Mouse (Mus musculus) lung, adult 18-20 months (tissue): Measurements from ENCODE around the gene Troap.

Source experiments
- DNase-seq, 2 experiments: peaks; one replicate each; pipeline ENCODE4 v3.0.0; 2022; ENCODE audit warnings: mixed read lengths in 2 of 2

Troap gene

GRCm38 (mm10) chr15:99074019-99074599 is at the start of gene Troap:
TSS of gene Troap (plus strand) at chr15:99074575.
- no peak for DNase-seq

GRCm38 (mm10) chr15:99024668-99025314 is 49.6 kb upstream of the Troap start:
- DNase-seq = peak; percentile 71 to 75

GRCm38 (mm10) chr15:99025414-99025813 is 49.0 kb upstream of the Troap start:
- DNase-seq = no peak

GRCm38 (mm10) chr15:99026259-99026658 is 48.1 kb upstream of the Troap start:
- DNase-seq = peak in 1 of 2 experiments; percentile 29

- no peak for DNase-seq
Measured at GRCm38 (mm10) chr15:99027116-99027515, 47.3 kb upstream of the Troap start.

GRCm38 (mm10) chr15:99028874-99029458 is 45.4 kb upstream of the Troap start:
- DNase-seq = no peak

- DNase-seq = peak; percentile 96 to 97
Measured at GRCm38 (mm10) chr15:99029619-99030584, 44.5 kb upstream of the Troap start, which contains the start of gene Tuba1c. TSS of gene Tuba1c (plus strand) at chr15:99029891.

- DNase-seq = peak; percentile 80 to 86
Measured at GRCm38 (mm10) chr15:99030585-99031387, 43.6 kb upstream of the Troap start.

GRCm38 (mm10) chr15:99031388-99031675 is 43.0 kb upstream of the Troap start:
- no peak for DNase-seq

GRCm38 (mm10) chr15:99032041-99032725 is 42.2 kb upstream of the Troap start:
- peak in 1 of 2 experiments; percentile 50 for DNase-seq

GRCm38 (mm10) chr15:99032726-99033250 is 41.6 kb upstream of the Troap start:
- DNase-seq = no peak

GRCm38 (mm10) chr15:99033498-99034270 is 40.7 kb upstream of the Troap start:
- DNase-seq = no peak

- DNase-seq = no peak
Measured at GRCm38 (mm10) chr15:99035431-99035830, 38.9 kb upstream of the Troap start.

GRCm38 (mm10) chr15:99036249-99036905 is 38.0 kb upstream of the Troap start:
- peak; percentile 70 to 71 for DNase-seq

GRCm38 (mm10) chr15:99038025-99038424 is 36.4 kb upstream of the Troap start:
- DNase-seq = no peak

- DNase-seq = no peak
Measured at GRCm38 (mm10) chr15:99038797-99039196, 35.6 kb upstream of the Troap start.

- no peak for DNase-seq
Measured at GRCm38 (mm10) chr15:99039306-99039705, 35.1 kb upstream of the Troap start.

GRCm38 (mm10) chr15:99039996-99040919 is 34.1 kb upstream of the Troap start:
- DNase-seq = peak in 1 of 2 experiments; percentile 39
